Mouse (Mus musculus): ENCODE data around the gene Cwc15.

Cwc15 gene

DNA sequence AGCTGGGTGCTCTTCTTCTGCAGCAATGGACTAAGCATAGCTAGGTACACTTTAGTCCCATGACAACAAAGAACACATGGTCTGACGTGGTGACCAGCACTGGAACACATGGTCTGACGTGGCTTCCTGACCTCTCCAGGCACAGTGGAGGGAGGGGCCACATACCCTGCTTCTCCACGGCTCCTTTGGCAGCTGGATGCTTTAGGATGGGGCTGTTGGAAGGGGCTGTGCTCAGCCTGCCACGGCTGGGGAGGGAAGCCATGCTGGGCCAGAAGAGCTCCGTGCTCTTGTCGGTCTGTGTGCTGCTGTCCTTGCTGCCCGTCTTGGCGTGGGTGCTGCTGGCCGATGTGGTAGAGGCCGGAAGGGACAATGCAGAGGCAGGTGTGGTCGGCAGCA lies 47.9 kb downstream of the Cwc15 start:
- DNase-seq (ENCODE audit: low spot score in 2 of 2) = no peak

DNA sequence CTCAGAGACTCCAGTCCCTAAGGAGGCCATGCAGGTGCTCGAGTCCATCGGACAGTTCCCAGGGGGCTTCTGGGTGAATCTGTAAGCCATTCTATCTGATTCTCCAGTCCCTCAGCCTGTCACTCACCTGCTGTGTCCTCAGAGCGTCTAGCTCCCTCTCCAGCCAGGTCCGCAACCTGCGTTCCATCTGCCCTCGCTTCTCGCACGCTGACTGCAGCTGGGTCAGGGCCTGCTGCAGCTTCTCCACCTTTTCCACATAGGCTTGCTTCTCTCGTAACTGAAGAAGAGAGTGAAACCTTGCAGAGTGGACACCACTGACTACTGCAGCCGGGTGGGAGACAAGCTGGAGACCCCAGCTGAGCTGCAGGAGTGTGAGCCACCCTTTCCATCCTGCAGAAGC lies 57.9 kb downstream of the Cwc15 start:
- DNase-seq (ENCODE audit: low spot score in 2 of 2) = no peak

DNA sequence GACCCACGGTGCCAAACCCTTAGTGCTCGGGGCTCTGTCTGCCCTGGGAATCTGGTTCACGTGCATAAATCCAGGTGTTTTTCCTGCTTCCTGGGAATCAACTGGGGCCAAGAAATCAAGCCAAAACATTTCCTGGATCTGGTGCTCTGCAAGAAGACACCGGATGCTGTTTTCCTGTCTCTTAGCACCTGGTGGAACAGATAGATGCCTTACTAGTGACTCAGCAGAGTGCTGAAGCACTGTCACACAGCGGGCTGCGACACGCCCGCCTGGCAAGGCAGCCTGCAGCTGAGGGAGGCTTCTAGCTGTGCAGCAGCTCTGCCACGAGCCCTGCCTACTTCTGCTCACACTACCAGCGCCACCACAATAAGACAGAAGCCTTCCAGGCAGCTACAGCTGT lies 59.0 kb downstream of the Cwc15 start:
- peak; percentile 55 for DNase-seq (ENCODE audit: low spot score in 2 of 2)

DNA sequence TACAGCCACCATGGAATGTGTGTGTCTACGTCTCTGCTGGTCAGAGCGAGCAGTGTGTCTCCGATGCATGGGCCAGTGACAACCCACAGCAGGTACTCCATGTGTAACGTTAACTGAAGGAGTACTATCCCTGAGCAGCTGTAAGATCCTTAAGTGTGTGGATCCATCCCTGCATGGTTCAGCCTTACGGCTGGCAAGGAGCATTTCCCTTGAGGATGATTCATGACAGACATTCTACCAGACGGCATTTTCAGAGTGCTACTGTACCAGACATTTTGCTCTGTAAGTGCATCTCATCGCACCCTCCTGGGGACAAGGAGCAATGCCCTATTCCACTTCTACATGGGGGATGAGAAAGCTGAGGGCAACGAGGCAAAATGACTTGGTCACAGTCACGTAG lies 59.6 kb downstream of the Cwc15 start:
- no peak for DNase-seq (ENCODE audit: low spot score in 2 of 2)

All from right cerebral cortex, postnatal 10 days (tissue).